ENCODE assay signal across 20 mouse cellular contexts in genomic region chr2:75926061-75926460, GRCm38 (mm10). TPM values are rescaled to one million over a fixed set of nuclear protein-coding genes. Genes with fewer than 3 reads are reported as not detected.
DNase-seq lines count a peak whose midpoint lies in the region; ATAC-seq lines count a peak whose summit lies in the region.
"Had no signal": no experiment of that assay in that cellular context is flagged by ENCODE, and none has a peak within 500 bp of the region (broad histone marks: within the 10 kb centered on the region; RNA-seq: fewer than 3 reads in every experiment).

No protein-coding gene starts in this region.

- WGBS in hindbrain, embryonic 13.5 days: 62% methylated on average over 5 of the region's 5 CpGs
- WGBS in hindbrain, embryonic 11.5 days: 87% methylated on average over 5 of the region's 5 CpGs
- 80% methylated on average over 5 of the region's 5 CpGs for WGBS in midbrain, embryonic 14.5 days
- WGBS in midbrain, embryonic 10.5 days: 85% methylated on average over 5 of the region's 5 CpGs

- H3K4me2 ChIP-seq in hindbrain, embryonic 13.5 days: no peak overlapping the region
- no peak overlapping the region for H3K4me2 ChIP-seq in hindbrain, embryonic 11.5 days (replicated peaks; ENCODE audit: low read depth, low read length)
- H3K4me2 ChIP-seq in midbrain, embryonic 14.5 days (ENCODE audit: low read length): no peak overlapping the region
- H3K4me2 ChIP-seq: forebrain, embryonic 13.5 days; heart, embryonic 11.5 days; heart, embryonic 15.5 days; hindbrain, embryonic 15.5 days had no signal

- peak overlapping the region; percentile 55 for H3K27ac ChIP-seq in hindbrain, embryonic 13.5 days
- no peak overlapping the region for H3K27ac ChIP-seq in hindbrain, embryonic 11.5 days (ENCODE audit: low read depth, low read length)
- no peak overlapping the region for H3K27ac ChIP-seq in midbrain, embryonic 14.5 days (replicated peaks; ENCODE audit: low read depth, low read length)
- H3K27ac ChIP-seq in midbrain, embryonic 10.5 days (replicated peaks): no peak overlapping the region
- H3K27ac ChIP-seq: embryonic facial prominence, embryonic 10.5 days; forebrain, embryonic 13.5 days; heart, adult 2 months; heart, embryonic 15.5 days; hindbrain, embryonic 15.5 days had no signal

- no peak for ATAC-seq in hindbrain, embryonic 13.5 days (ENCODE audit: low FRiP score)
- no peak for ATAC-seq in hindbrain, embryonic 11.5 days (ENCODE audit: low FRiP score)
- ATAC-seq in midbrain, embryonic 14.5 days (ENCODE audit: low FRiP score, low TSS enrichment): no peak
- ATAC-seq: activated CD4-positive, CD25-positive, alpha-beta regulatory T cell, adult 4 months; forebrain, embryonic 13.5 days; forebrain, postnatal 0 days; Patski had no signal

- no peak overlapping the region for H3K4me3 ChIP-seq in hindbrain, embryonic 13.5 days
- H3K4me3 ChIP-seq in hindbrain, embryonic 11.5 days (ENCODE audit: low read depth, low read length): no peak overlapping the region
- H3K4me3 ChIP-seq in midbrain, embryonic 14.5 days (replicated peaks; ENCODE audit: low read depth, low read length): no peak overlapping the region
- no peak overlapping the region for H3K4me3 ChIP-seq in midbrain, embryonic 10.5 days
- H3K4me3 ChIP-seq: embryonic facial prominence, embryonic 10.5 days; forebrain, embryonic 13.5 days; heart, adult 2 months; heart, embryonic 15.5 days; hindbrain, embryonic 15.5 days had no signal

- H3K9ac ChIP-seq in hindbrain, embryonic 13.5 days: no peak overlapping the region
- no peak overlapping the region for H3K9ac ChIP-seq in hindbrain, embryonic 11.5 days (ENCODE audit: low read depth, low read length)
- no peak overlapping the region for H3K9ac ChIP-seq in midbrain, embryonic 14.5 days (replicated peaks; ENCODE audit: low read length)
- H3K9ac ChIP-seq: forebrain, embryonic 13.5 days; forebrain, postnatal 0 days; heart, embryonic 15.5 days; hindbrain, embryonic 15.5 days had no signal

- no peaks in the 10 kb centered on the region for H3K27me3 ChIP-seq in hindbrain, embryonic 13.5 days
- no peaks in the 10 kb centered on the region for H3K27me3 ChIP-seq in hindbrain, embryonic 11.5 days (ENCODE audit: control insufficient read depth, insufficient read depth, low read length)
- no peaks in the 10 kb centered on the region for H3K27me3 ChIP-seq in midbrain, embryonic 14.5 days (ENCODE audit: control insufficient read depth, insufficient read depth, low read length)
- H3K27me3 ChIP-seq in midbrain, embryonic 10.5 days (ENCODE audit: low read depth, poor library complexity, severe bottlenecking): no peaks in the 10 kb centered on the region
- H3K27me3 ChIP-seq: CH12.LX; forebrain, embryonic 13.5 days; heart, embryonic 15.5 days; hindbrain, embryonic 15.5 days; Patski had no signal

- peak; percentile 19 to 36 for DNase-seq in cerebellum, postnatal 25 days
- DNase-seq in cerebellum, adult 11 months: no peak
- no peak for DNase-seq in hindbrain, embryonic 11.5 days (ENCODE audit: low spot score)
- DNase-seq in midbrain, embryonic 14.5 days: peak; percentile 7
- no peak for DNase-seq in midbrain, embryonic 10.5 days (ENCODE audit: low spot score)
- DNase-seq: adrenal gland, postnatal 14 days; cerebellum, adult 8-10 months; forebrain, postnatal 0 days; heart, adult 2 months; heart, postnatal 14 days; kidney, adult 2 months had no signal

- no peaks in the 10 kb centered on the region for H3K9me3 ChIP-seq in hindbrain, embryonic 13.5 days
- H3K9me3 ChIP-seq in hindbrain, embryonic 11.5 days (ENCODE audit: control insufficient read depth, low read length): no peaks in the 10 kb centered on the region
- no peaks in the 10 kb centered on the region for H3K9me3 ChIP-seq in midbrain, embryonic 14.5 days (ENCODE audit: control insufficient read depth, low read length)
- no peaks in the 10 kb centered on the region for H3K9me3 ChIP-seq in midbrain, embryonic 10.5 days (replicated peaks)
- H3K9me3 ChIP-seq: embryonic facial prominence, embryonic 10.5 days; forebrain, embryonic 13.5 days; heart, embryonic 15.5 days; hindbrain, embryonic 15.5 days had no signal

- H3K4me1 ChIP-seq in hindbrain, embryonic 13.5 days (replicated peaks): peaks cover 30% of the 10 kb centered on the region
- H3K4me1 ChIP-seq in hindbrain, embryonic 11.5 days (replicated peaks; ENCODE audit: control insufficient read depth, insufficient read depth, low read length): no peaks in the 10 kb centered on the region
- H3K4me1 ChIP-seq in midbrain, embryonic 14.5 days (ENCODE audit: control insufficient read depth, insufficient read depth, low read length): 0 out of 2 replicates have a peak, but pooled peaks cover 2% of the 10 kb centered on the region
- no peaks in the 10 kb centered on the region for H3K4me1 ChIP-seq in midbrain, embryonic 10.5 days
- H3K4me1 ChIP-seq: embryonic facial prominence, embryonic 10.5 days; heart, embryonic 15.5 days had no signal

- H3K36me3 ChIP-seq in hindbrain, embryonic 13.5 days: peaks cover 2% of the 10 kb centered on the region
- no peaks in the 10 kb centered on the region for H3K36me3 ChIP-seq in hindbrain, embryonic 11.5 days (ENCODE audit: control insufficient read depth, insufficient read depth, low read length)
- peaks cover 22% of the 10 kb centered on the region for H3K36me3 ChIP-seq in midbrain, embryonic 14.5 days (ENCODE audit: control insufficient read depth, insufficient read depth, low read length)
- peaks cover 23% of the 10 kb centered on the region; the same call in 1 of the 2 replicates for H3K36me3 ChIP-seq in midbrain, embryonic 10.5 days
- H3K36me3 ChIP-seq: heart, embryonic 15.5 days had no signal

RNA-seq across cellular contexts. Expression of gene Ttc30b, which starts 12.3 kb away (rescaled TPM):
- 16.7 and 20.9 TPM in 2 replicates for polyA plus RNA-seq in hindbrain, embryonic 13.5 days (2015; fragmentation: Nextera tagmentation; extraction: Ambion mirVana)
- 10.6 and 13.9 TPM in 2 replicates for polyA plus RNA-seq in hindbrain, embryonic 11.5 days (2014; fragmentation: Nextera tagmentation; extraction: Ambion mirVana)
- polyA plus RNA-seq in midbrain, embryonic 14.5 days (2014; fragmentation: Nextera tagmentation; extraction: Ambion mirVana): 17.0 and 21.2 TPM in 2 replicates
- polyA plus RNA-seq in midbrain, embryonic 10.5 days (2016; fragmentation: Nextera tagmentation; extraction: Ambion mirVana): 7.2 and 7.9 TPM in 2 replicates

RNA-seq across cellular contexts. Expression of gene Ttc30a2, which starts 51.9 kb away (rescaled TPM):
- 1.0 and 1.1 TPM in 2 replicates for polyA plus RNA-seq in hindbrain, embryonic 13.5 days (2015; fragmentation: Nextera tagmentation; extraction: Ambion mirVana)
- polyA plus RNA-seq in hindbrain, embryonic 11.5 days (2014; fragmentation: Nextera tagmentation; extraction: Ambion mirVana): 0.86 and 1.2 TPM in 2 replicates
- polyA plus RNA-seq in midbrain, embryonic 14.5 days (2014; fragmentation: Nextera tagmentation; extraction: Ambion mirVana): 0.93 and 1.2 TPM in 2 replicates
- polyA plus RNA-seq in midbrain, embryonic 10.5 days (2016; fragmentation: Nextera tagmentation; extraction: Ambion mirVana): 0.39 and 0.58 TPM in 2 replicates
- polyA plus RNA-seq: activated CD4-positive, CD25-positive, alpha-beta regulatory T cell, adult 4 months had no signal

RNA-seq across cellular contexts. Expression of gene Ttc30a1, which starts 55.7 kb away (rescaled TPM):
- polyA plus RNA-seq in hindbrain, embryonic 13.5 days (2015; fragmentation: Nextera tagmentation; extraction: Ambion mirVana): 7.3 and 8.2 TPM in 2 replicates
- 9.2 and 12.1 TPM in 2 replicates for polyA plus RNA-seq in hindbrain, embryonic 11.5 days (2014; fragmentation: Nextera tagmentation; extraction: Ambion mirVana)
- polyA plus RNA-seq in midbrain, embryonic 14.5 days (2014; fragmentation: Nextera tagmentation; extraction: Ambion mirVana): 8.6 and 9.7 TPM in 2 replicates
- polyA plus RNA-seq in midbrain, embryonic 10.5 days (2016; fragmentation: Nextera tagmentation; extraction: Ambion mirVana): 11.8 and 12.0 TPM in 2 replicates

Comparison
In these comparisons a context has a peak if more than half of its experiments do, and no peak if none do; other contexts are left out.
1. DNase-seq: peak in cerebellum, postnatal 25 days (2 of 2) and midbrain, embryonic 14.5 days (single experiment); none in cerebellum, adult 11 months (single experiment), hindbrain, embryonic 11.5 days (single experiment) and midbrain, embryonic 10.5 days (single experiment).